Mouse (Mus musculus) heart, postnatal 0 days (tissue): Measurements from ENCODE around the gene Thrap3.
"Not testable (repeated sequence)": the region's sequence is repeated elsewhere in the genome, so short reads cannot be mapped to it uniquely, and the experiment has no call there.

Experiments
- CTCF ChIP-seq: IDR thresholded peaks from 2 replicates; pipeline ENCODE4 v1.5.1; 2016; ENCODE audit warnings: antibody characterized with exemption, control low read depth, low read depth
- EP300 ChIP-seq: IDR thresholded peaks from 2 replicates; pipeline ENCODE4 v1.6.1; 2016; ENCODE audit warnings: antibody characterized with exemption, low read depth

GRCm38 (mm10) chr4:126165092-126165491, 37.5 kb downstream of the Thrap3 start:
- not testable (repeated sequence) for TF ChIP-seq CTCF, EP300
